Comparison of ENCODE assay signal across 9 mouse cellular contexts in the genomic region with DNA sequence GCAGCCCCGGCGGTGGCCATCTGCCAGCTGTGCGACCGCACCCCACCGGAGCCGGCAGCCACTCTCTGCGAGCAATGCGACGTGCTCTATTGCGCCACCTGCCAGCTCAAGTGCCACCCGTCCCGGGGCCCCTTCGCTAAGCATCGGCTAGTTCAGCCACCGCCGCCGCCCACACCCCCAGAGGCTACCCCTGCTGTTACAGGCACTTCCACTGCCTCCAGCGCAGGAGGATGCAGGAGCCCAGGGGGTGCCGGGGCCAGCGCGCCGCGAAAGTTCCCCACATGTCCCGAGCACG. TPM values are rescaled to one million over a fixed set of nuclear protein-coding genes. Genes with fewer than 3 reads are reported as not detected.
DNase-seq lines count a peak whose midpoint lies in the region; ATAC-seq and TF ChIP-seq lines count a peak whose summit lies in the region.
"Had no signal": no experiment of that assay in that cellular context is flagged by ENCODE, and none has a peak within 500 bp of the region (broad histone marks: within the 10 kb centered on the region; RNA-seq: fewer than 3 reads in every experiment).

No protein-coding gene starts in this region.

- peak; percentile 50 for TF ChIP-seq CTCF in left cerebral cortex, adult 2 months (IDR thresholded peaks at IDR 0.05)

- H3K9ac ChIP-seq in embryonic facial prominence, embryonic 14.5 days (ENCODE audit: low read depth, low read length): no peak overlapping the region
- H3K9ac ChIP-seq in hindbrain, embryonic 12.5 days: peak overlapping the region; percentile 81

- ATAC-seq in embryonic facial prominence, embryonic 14.5 days (ENCODE audit: low read depth): 0 out of 2 replicates have a peak, but pooled peaks have one; percentile 12
- ATAC-seq in hindbrain, embryonic 12.5 days (ENCODE audit: low FRiP score): peak; percentile 20
- ATAC-seq in erythroblast, adult 5-6 weeks (replicated peaks; ENCODE audit: low FRiP score, poor library complexity, severe bottlenecking): no peak

- no peaks in the 10 kb centered on the region for H3K9me3 ChIP-seq in embryonic facial prominence, embryonic 14.5 days (ENCODE audit: control insufficient read depth, low read length)
- no peaks in the 10 kb centered on the region for H3K9me3 ChIP-seq in hindbrain, embryonic 12.5 days (replicated peaks)

- H3K4me3 ChIP-seq in embryonic facial prominence, embryonic 14.5 days (ENCODE audit: low read depth, low read length): peak overlapping the region; percentile 65
- H3K4me3 ChIP-seq in hindbrain, embryonic 12.5 days: peak overlapping the region; percentile 67
- H3K4me3 ChIP-seq in left cerebral cortex, adult 2 months: peak overlapping the region; percentile 51

- intact Hi-C loops in left cerebral cortex, adult 2 months (cut with DNase I): loop anchor here (5.0 kb wide), 1 partner anchor 72 kb away; the partner anchor contains the start of genes Arv1 and Ttc13

- no peaks in the 10 kb centered on the region for H3K36me3 ChIP-seq in embryonic facial prominence, embryonic 14.5 days (ENCODE audit: control insufficient read depth, insufficient read depth, low read length)
- H3K36me3 ChIP-seq in hindbrain, embryonic 12.5 days: no peaks in the 10 kb centered on the region

- H3K27me3 ChIP-seq in embryonic facial prominence, embryonic 14.5 days (replicated peaks; ENCODE audit: control insufficient read depth, insufficient read depth, low read length): peaks cover 67% of the 10 kb centered on the region
- H3K27me3 ChIP-seq in hindbrain, embryonic 12.5 days: peaks cover 49% of the 10 kb centered on the region

- H3K27ac ChIP-seq in embryonic facial prominence, embryonic 14.5 days (replicated peaks; ENCODE audit: low read depth, low read length): no peak overlapping the region
- H3K27ac ChIP-seq in hindbrain, embryonic 12.5 days: peak overlapping the region; percentile 95
- H3K27ac ChIP-seq in left cerebral cortex, adult 2 months: no peak overlapping the region

- WGBS in embryonic facial prominence, embryonic 14.5 days: 0% methylated on average over 12 of the region's 25 CpGs
- 0% methylated on average over 25 of the region's 25 CpGs for WGBS in hindbrain, embryonic 12.5 days

- peak overlapping the region; percentile 100 for H3K4me2 ChIP-seq in embryonic facial prominence, embryonic 14.5 days (ENCODE audit: low read depth, low read length)
- peak overlapping the region; percentile 96 for H3K4me2 ChIP-seq in hindbrain, embryonic 12.5 days (replicated peaks)

- DNase-seq in ES-CJ7 (ENCODE audit: low read depth, low spot score): peak; percentile 82
- DNase-seq in adrenal gland, postnatal 36 days: peak; percentile 74 to 76
- DNase-seq in embryonic facial prominence, embryonic 14.5 days (ENCODE audit: low spot score): peak; percentile 57
- peak; percentile 77 for DNase-seq in left cerebral cortex, adult 2 months (ENCODE audit: extremely low spot score in 1 of 2, low spot score in 2 of 2)
- peak; percentile 18 for DNase-seq in lung, postnatal 25 days (ENCODE audit: low spot score)
- DNase-seq in right cerebral cortex, postnatal 10 days (ENCODE audit: low spot score in 2 of 2): peak; percentile 88 to 89

- H3K4me1 ChIP-seq in embryonic facial prominence, embryonic 14.5 days (ENCODE audit: control insufficient read depth, insufficient read depth, low read length): peaks cover 17% of the 10 kb centered on the region
- peaks cover 51% of the 10 kb centered on the region for H3K4me1 ChIP-seq in hindbrain, embryonic 12.5 days

RNA-seq across cellular contexts. Expression of gene Trim67, which starts 1.5 kb away (rescaled TPM):
- total RNA-seq in adrenal gland, postnatal 36 days (2021): 1 to 10 TPM in 1 of 2 experiments, under 1 TPM in 1; 0.86 to 1.0 TPM
- polyA plus RNA-seq in embryonic facial prominence, embryonic 14.5 days (2014; fragmentation: Nextera tagmentation; extraction: Ambion mirVana): 0.97 and 1.1 TPM in 2 replicates
- polyA plus RNA-seq in hindbrain, embryonic 12.5 days (2016; fragmentation: Nextera tagmentation; extraction: Ambion mirVana): 11.9 and 13.2 TPM in 2 replicates
- 1 to 10 TPM; 2.0 to 2.2 TPM for total RNA-seq in left cerebral cortex, adult 2 months (2021)
- total RNA-seq in erythroblast, adult 5-6 weeks (2015; ENCODE audit: low replicate concordance): not detected in 2 replicates
- total RNA-seq in erythroblast, adult 5-6 weeks (2017; ENCODE audit: low replicate concordance): not detected in 2 replicates
- total RNA-seq: neutrophil, adult 5-6 weeks had no signal

RNA-seq across cellular contexts. Expression of gene Fam89a, which starts 42.8 kb away (rescaled TPM):
- under 1 TPM; 0.20 to 0.23 TPM for total RNA-seq in adrenal gland, postnatal 36 days (2021)
- 3.9 and 4.5 TPM in 2 replicates for polyA plus RNA-seq in embryonic facial prominence, embryonic 14.5 days (2014; fragmentation: Nextera tagmentation; extraction: Ambion mirVana)
- polyA plus RNA-seq in hindbrain, embryonic 12.5 days (2016; fragmentation: Nextera tagmentation; extraction: Ambion mirVana): 5.1 and 6.0 TPM in 2 replicates
- under 1 TPM; 0.77 to 0.87 TPM for total RNA-seq in left cerebral cortex, adult 2 months (2021)
- 1.3 TPM in 1 of 2 replicates, not detected in the other for total RNA-seq in erythroblast, adult 5-6 weeks (2015; ENCODE audit: low replicate concordance)
- total RNA-seq in erythroblast, adult 5-6 weeks (2017; ENCODE audit: low replicate concordance): not detected in 2 replicates
- total RNA-seq: neutrophil, adult 5-6 weeks had no signal

Comparison
In these comparisons a context has a peak if more than half of its experiments do, and no peak if none do; other contexts are left out.
1. DNase-seq: peak in every context shown above with its lines; median percentile 88 in right cerebral cortex, postnatal 10 days; 82 in ES-CJ7; 77 in left cerebral cortex, adult 2 months; 75 in adrenal gland, postnatal 36 days; 57 in embryonic facial prominence, embryonic 14.5 days; 18 in lung, postnatal 25 days.